Mouse (Mus musculus) lung, postnatal 0 days (tissue): ENCODE measurements at regions not wholly inside any gene's neighbourhood (a gene's known extent, or its start where the extent isn't known, plus 50 kb on each side); places are given as distances from the start of the nearest gene placed in this dataset.

Experiments
- ATAC-seq: fragments of 200-750 bp; cut with Nextera tagmentation; 2 replicates; pipeline ENCODE4 v1.8.0; 2017; ENCODE audit warnings: moderate library complexity
- DNase-seq: peaks from one replicate; pipeline ENCODE4 v3.0.0-alpha.2; 2016; ENCODE audit warnings: low spot score
- H3K27ac ChIP-seq: fragments of 300-500 bp; sonication (generic); 2 replicates; pipeline ENCODE4 v1.5.1; 2014; ENCODE audit warnings: antibody characterized with exemption, mild to moderate bottlenecking, low read length, mixed read lengths
- H3K27me3 ChIP-seq: fragments of 300-500 bp; sonication (generic); replicated peaks from 2 replicates; pipeline ENCODE4 v1.6.1; 2014; ENCODE audit warnings: low read length, mixed read lengths; ENCODE audit not compliant: insufficient read depth
- H3K36me3 ChIP-seq: fragments of 300-500 bp; sonication (generic); 2 replicates; pipeline ENCODE4 v1.6.1; 2014; ENCODE audit warnings: low read length, mixed read lengths; ENCODE audit not compliant: insufficient read depth
- H3K4me1 ChIP-seq: fragments of 300-500 bp; sonication (generic); 2 replicates; pipeline ENCODE4 v1.6.1; 2014; ENCODE audit warnings: antibody characterized with exemption, low read depth, low read length, mixed read lengths; ENCODE audit not compliant: insufficient read depth
- H3K4me2 ChIP-seq: fragments of 300-500 bp; sonication (generic); replicated peaks from 2 replicates; pipeline ENCODE4 v1.6.1; 2014; ENCODE audit warnings: low read depth, mild to moderate bottlenecking, low read length, moderate library complexity, mixed read lengths
- H3K4me3 ChIP-seq: fragments of 300-500 bp; sonication (generic); 2 replicates; pipeline ENCODE4 v1.5.1; 2014; ENCODE audit warnings: low read depth, low read length
- H3K9ac ChIP-seq: fragments of 300-500 bp; sonication (generic); replicated peaks from 2 replicates; pipeline ENCODE4 v1.6.1; 2014; ENCODE audit warnings: low read depth, mild to moderate bottlenecking
- H3K9me3 ChIP-seq: fragments of 300-500 bp; sonication (generic); 2 replicates; pipeline ENCODE4 v1.6.1; 2016; ENCODE audit warnings: low read length, mixed read lengths
- CTCF ChIP-seq: IDR thresholded peaks from 2 replicates; pipeline ENCODE4 v1.5.1; 2016; ENCODE audit warnings: antibody characterized with exemption, mild to moderate bottlenecking
- EP300 ChIP-seq: IDR thresholded peaks from 2 replicates; pipeline ENCODE4 v1.6.1; 2016; ENCODE audit warnings: antibody characterized with exemption, mild to moderate bottlenecking, control low read depth
- WGBS: fragments of 180-500 bp; shearing (Covaris S2); extraction: QIAGEN DNeasy Blood & Tissue Kit; methylation state at CpG from one replicate; pipeline ENCODE4 v1.1.7; 2014; 5-methylcytosine and 5-hydroxymethylcytosine counted together

DNA sequence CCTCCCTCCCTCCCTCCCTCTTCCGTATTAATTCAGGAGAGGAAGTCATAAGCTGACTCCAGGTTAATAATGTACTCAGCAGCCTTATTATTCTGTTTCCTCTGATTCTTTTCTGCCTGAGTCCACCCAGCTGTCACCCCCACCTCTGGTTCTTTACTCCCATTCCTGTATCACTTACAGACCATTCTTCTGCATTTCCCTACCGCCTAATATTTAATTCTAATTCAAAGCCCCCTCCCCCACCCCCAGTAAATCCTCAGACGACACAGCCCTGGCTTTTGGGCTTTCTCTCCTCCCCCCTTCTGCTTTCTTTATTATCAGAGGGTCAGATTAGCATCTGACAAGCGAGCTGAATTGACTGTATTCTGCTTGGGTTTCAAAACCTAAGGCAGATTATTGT is 215.5 kb upstream of the 1700012A03Rik start:
- no peak overlapping the region for H3K4me2 ChIP-seq
- H3K36me3 ChIP-seq = no peaks in the 10 kb centered on the region
- H3K4me3 ChIP-seq = no peak overlapping the region
- H3K27me3 ChIP-seq = no peaks in the 10 kb centered on the region
- H3K9me3 ChIP-seq = no peaks in the 10 kb centered on the region
- no peak for ATAC-seq
- no peak overlapping the region for H3K9ac ChIP-seq
- TF ChIP-seq EP300 = no peak
- no peak for TF ChIP-seq CTCF
- H3K27ac ChIP-seq = no peak overlapping the region
- DNase-seq = no peak
- 8% methylated on average over 3 of the region's 4 CpGs for WGBS
- H3K4me1 ChIP-seq = no peaks in the 10 kb centered on the region

DNA sequence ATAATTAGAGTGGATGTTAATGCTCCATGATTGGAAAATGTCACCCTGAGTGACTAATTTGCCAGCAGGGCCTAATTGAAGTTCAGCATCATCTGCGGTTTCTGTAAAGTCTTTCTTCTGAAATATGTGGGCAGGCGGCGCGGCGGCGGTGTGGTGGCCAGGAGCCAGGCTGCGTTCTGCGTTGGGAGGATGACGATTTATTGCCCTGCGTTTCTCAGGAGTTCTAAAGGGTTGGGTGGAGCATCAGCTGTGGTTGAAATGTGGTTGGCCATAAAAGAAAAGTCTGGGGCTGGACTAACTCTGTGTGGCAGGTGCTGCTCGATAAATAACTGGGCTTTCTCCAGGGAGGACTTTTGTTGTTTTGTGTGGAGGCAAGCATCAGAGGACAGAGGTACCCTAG is 219.4 kb upstream of the 1700012A03Rik start:
- no peak for DNase-seq
- Histone ChIP-seq H3K9me3 (no peaks in the 10 kb centered on the region), H3K4me3 (no peak overlapping the region), H3K27ac (no peak overlapping the region), H3K4me2 (no peak overlapping the region), H3K36me3 (no peaks in the 10 kb centered on the region), H3K4me1 (no peaks in the 10 kb centered on the region), H3K27me3 (no peaks in the 10 kb centered on the region), H3K9ac (no peak overlapping the region)
- TF ChIP-seq EP300 (no peak), CTCF (no peak)
- no peak for ATAC-seq
- WGBS = 80% methylated on average over 11 of the region's 11 CpGs

DNA sequence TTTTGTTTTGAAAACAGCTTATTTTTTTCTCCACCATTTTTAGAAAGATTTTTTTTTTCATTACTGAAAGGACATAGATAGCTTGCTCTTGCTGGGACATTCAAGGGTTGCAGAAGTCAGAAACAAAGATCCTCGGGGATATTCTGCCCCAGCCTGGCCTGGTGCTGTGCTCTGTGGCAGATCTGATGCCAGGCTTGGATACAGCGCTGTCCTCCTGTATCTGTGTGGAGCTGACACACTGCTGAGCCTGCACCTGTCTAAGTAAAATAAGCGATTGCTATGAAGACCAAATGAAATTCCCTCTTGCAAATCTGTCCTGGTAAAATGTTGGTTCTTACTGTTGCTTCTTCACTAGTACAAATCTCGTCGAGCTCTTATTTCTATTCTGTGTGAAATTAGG is 226.4 kb upstream of the 1700012A03Rik start:
- WGBS = 80% methylated on average over 5 of the region's 5 CpGs
- Histone ChIP-seq H3K27ac (no peak overlapping the region), H3K9me3 (no peaks in the 10 kb centered on the region), H3K9ac (no peak overlapping the region), H3K36me3 (no peaks in the 10 kb centered on the region), H3K4me3 (no peak overlapping the region), H3K4me2 (no peak overlapping the region), H3K4me1 (no peaks in the 10 kb centered on the region), H3K27me3 (no peaks in the 10 kb centered on the region)
- no peak for ATAC-seq
- DNase-seq = no peak
- no peak for TF ChIP-seq EP300

DNA sequence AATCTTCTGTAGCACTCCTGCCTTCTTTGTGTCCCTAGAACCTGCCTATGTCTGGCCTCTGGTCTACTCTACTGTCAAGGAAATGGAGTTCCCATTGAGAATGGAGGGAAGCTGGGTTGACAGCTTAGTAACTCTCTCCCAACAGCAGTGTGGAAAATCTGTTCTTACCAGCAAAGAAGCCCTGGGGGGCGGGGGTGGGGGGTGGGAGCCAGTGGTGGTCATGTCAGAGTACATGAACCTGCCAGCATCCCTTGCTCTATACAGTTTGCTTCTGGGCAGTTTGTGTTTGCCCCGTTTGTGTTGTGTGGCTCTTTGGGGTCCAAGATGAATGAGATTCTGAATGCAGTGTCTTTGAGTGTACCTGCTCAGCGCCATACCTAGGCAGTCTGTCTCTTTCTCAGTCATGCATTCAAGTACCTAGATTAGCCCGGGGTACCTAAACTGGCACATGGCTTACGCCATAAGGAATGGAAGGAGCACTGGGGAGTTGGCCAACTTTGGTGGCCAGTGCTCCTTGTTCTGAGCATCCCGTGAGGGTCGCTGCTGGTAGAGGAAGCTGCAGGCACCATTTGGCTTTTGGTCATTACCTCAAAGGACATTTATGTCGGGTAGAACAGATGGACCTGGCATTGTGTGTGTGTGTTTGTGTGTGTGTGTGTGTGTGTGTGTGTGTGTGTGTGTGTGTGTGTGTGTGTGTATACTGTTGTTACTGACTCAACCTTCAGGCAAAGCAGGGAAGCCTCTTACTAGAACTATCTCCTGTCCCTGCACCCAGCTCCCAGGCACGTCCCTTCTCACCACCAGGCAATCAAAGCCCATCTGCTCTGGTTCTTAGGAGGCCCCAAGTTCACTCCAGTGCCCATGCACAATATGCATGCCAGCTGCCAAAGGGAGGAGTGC is 227.6 kb upstream of the 1700012A03Rik start:
- Histone ChIP-seq H3K27me3 (no peaks in the 10 kb centered on the region), H3K9ac (no peak overlapping the region), H3K4me3 (no peak overlapping the region), H3K9me3 (no peaks in the 10 kb centered on the region), H3K4me2 (no peak overlapping the region), H3K27ac (no peak overlapping the region), H3K4me1 (no peaks in the 10 kb centered on the region), H3K36me3 (no peaks in the 10 kb centered on the region)
- WGBS = 73% methylated on average over 9 of the region's 9 CpGs
- no peak for ATAC-seq
- no peak for TF ChIP-seq CTCF
- no peak for DNase-seq

DNA sequence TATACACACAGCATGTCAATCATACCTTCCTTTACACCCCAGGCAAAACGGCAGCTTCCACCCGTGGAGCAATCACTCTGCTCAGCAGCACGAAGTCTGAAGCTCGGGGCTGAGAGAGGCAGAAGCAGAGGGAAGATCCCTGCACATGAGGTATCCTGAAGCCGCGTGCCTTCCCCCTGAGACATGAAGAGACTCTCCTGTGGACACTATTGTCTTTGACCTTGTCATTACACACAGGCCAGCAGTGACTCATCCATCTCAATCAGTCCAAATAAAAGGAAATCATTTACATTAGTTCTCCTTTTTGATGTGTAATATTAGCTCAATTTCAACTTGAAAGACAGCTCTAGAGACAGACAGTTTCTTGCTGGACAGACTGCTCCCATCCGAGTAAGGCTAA is 228.4 kb upstream of the 1700012A03Rik start:
- no peak for TF ChIP-seq CTCF
- no peak for TF ChIP-seq EP300
- Histone ChIP-seq H3K36me3 (no peaks in the 10 kb centered on the region), H3K4me1 (no peaks in the 10 kb centered on the region), H3K9me3 (no peaks in the 10 kb centered on the region), H3K4me3 (no peak overlapping the region), H3K4me2 (no peak overlapping the region), H3K27me3 (no peaks in the 10 kb centered on the region), H3K27ac (no peak overlapping the region), H3K9ac (no peak overlapping the region)
- 34% methylated on average over 7 of the region's 7 CpGs for WGBS
- no peak for ATAC-seq
- no peak for DNase-seq

DNA sequence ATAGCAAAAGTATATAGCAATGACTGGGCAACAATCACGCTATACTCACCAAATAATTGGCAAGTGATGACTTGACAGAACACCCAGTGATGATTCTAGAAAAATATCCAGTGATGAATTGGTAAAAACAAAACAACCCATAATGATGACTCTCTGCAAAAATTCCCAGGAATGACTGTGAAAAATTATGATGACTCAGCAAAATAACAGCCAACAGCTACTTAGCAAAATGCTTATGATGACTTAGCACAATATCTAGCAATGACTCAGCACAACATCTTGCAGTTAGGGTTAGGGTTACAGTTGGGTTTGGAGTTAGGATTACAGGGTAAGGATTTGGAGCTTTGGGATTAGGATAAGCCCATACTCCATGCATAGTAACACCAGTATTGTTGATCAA is 232.4 kb upstream of the 1700012A03Rik start:
- Histone ChIP-seq H3K9me3 (no peaks in the 10 kb centered on the region), H3K36me3 (no peaks in the 10 kb centered on the region), H3K27me3 (no peaks in the 10 kb centered on the region), H3K4me1 (no peaks in the 10 kb centered on the region), H3K27ac (no peak overlapping the region), H3K4me2 (no peak overlapping the region), H3K4me3 (no peak overlapping the region), H3K9ac (no peak overlapping the region)
- TF ChIP-seq EP300 (no peak), CTCF (no peak)
- DNase-seq = no peak
- no peak for ATAC-seq
- WGBS = 94% methylated on average over 1 of the region's 1 CpGs
